Comparison of ENCODE assay signal across 10 mouse cellular contexts in genomic region chr11:102339195-102339594, GRCm38 (mm10). TPM values are rescaled to one million over a fixed set of nuclear protein-coding genes. Genes with fewer than 3 reads are reported as not detected.
A peak's percentile ranks its signal among the peaks of the same experiment; 100 is the strongest.
DNase-seq lines count a peak whose midpoint lies in the region; ATAC-seq lines count a peak whose summit lies in the region.
"Had no signal": no experiment of that assay in that cellular context is flagged by ENCODE, and none has a peak within 500 bp of the region (broad histone marks: within the 10 kb centered on the region; RNA-seq: fewer than 3 reads in every experiment).

No protein-coding gene starts in this region.

- H3K27ac ChIP-seq in kidney, embryonic 14.5 days (ENCODE audit: low read depth, low read length), result no peak overlapping the region
- peak overlapping the region; percentile 78 for H3K27ac ChIP-seq in lung, embryonic 16.5 days (ENCODE audit: low read length)
- H3K27ac ChIP-seq: neural tube, embryonic 12.5 days had no signal

- H3K9me3 ChIP-seq in kidney, embryonic 14.5 days (ENCODE audit: control insufficient read depth, low read length), result no peaks in the 10 kb centered on the region
- no peaks in the 10 kb centered on the region for H3K9me3 ChIP-seq in lung, embryonic 16.5 days (ENCODE audit: control insufficient read depth, low read length)
- H3K9me3 ChIP-seq: neural tube, embryonic 12.5 days had no signal

- ATAC-seq in kidney, embryonic 14.5 days (ENCODE audit: low FRiP score, low TSS enrichment), result no peak
- peak; percentile 90 for ATAC-seq in lung, embryonic 16.5 days (ENCODE audit: low read depth)

- H3K4me2 ChIP-seq in kidney, embryonic 14.5 days (replicated peaks; ENCODE audit: low read depth, low read length), result no peak overlapping the region
- H3K4me2 ChIP-seq in lung, embryonic 16.5 days (ENCODE audit: low read depth, low read length), result no peak overlapping the region
- H3K4me2 ChIP-seq: neural tube, embryonic 12.5 days had no signal

- WGBS in kidney, embryonic 14.5 days, result 87% methylated on average over 11 of the region's 11 CpGs
- WGBS in lung, embryonic 16.5 days, result 38% methylated on average over 11 of the region's 11 CpGs

- no peak overlapping the region for H3K9ac ChIP-seq in kidney, embryonic 14.5 days (ENCODE audit: low read depth, low read length)
- no peak overlapping the region for H3K9ac ChIP-seq in lung, embryonic 16.5 days (ENCODE audit: low read length)
- H3K9ac ChIP-seq: neural tube, embryonic 12.5 days had no signal

- no peaks in the 10 kb centered on the region for H3K36me3 ChIP-seq in kidney, embryonic 14.5 days (ENCODE audit: control insufficient read depth, insufficient read depth, low read length)
- no peaks in the 10 kb centered on the region for H3K36me3 ChIP-seq in lung, embryonic 16.5 days (ENCODE audit: control insufficient read depth, insufficient read depth, low read length)
- H3K36me3 ChIP-seq: neural tube, embryonic 12.5 days had no signal

- peak; percentile 34 for DNase-seq in adrenal gland, postnatal 25 days
- no peak for DNase-seq in adrenal gland, adult 2 months
- DNase-seq in kidney, adult 18-20 months, result peak; percentile 55
- DNase-seq in cerebellum, postnatal 10 days, result peak; percentile 88 to 93
- no peak for DNase-seq in gastrocnemius, adult 18-20 months (ENCODE audit: low spot score)
- DNase-seq in layer of hippocampus, postnatal 25 days (ENCODE audit: extremely low spot score in 1 of 2, low spot score in 1 of 2), result no peak
- DNase-seq: embryo, embryonic 11 days had no signal

- H3K4me1 ChIP-seq in kidney, embryonic 14.5 days (ENCODE audit: control insufficient read depth, insufficient read depth, low read length), result no peaks in the 10 kb centered on the region
- H3K4me1 ChIP-seq in lung, embryonic 16.5 days (replicated peaks; ENCODE audit: control insufficient read depth, insufficient read depth, low read length), result peaks cover 19% of the 10 kb centered on the region

- no peak overlapping the region for H3K4me3 ChIP-seq in kidney, embryonic 14.5 days (ENCODE audit: low read length)
- no peak overlapping the region for H3K4me3 ChIP-seq in lung, embryonic 16.5 days (ENCODE audit: low read length)
- H3K4me3 ChIP-seq: neural tube, embryonic 12.5 days had no signal

- no peaks in the 10 kb centered on the region for H3K27me3 ChIP-seq in kidney, embryonic 14.5 days (ENCODE audit: control insufficient read depth, insufficient read depth, low read length)
- H3K27me3 ChIP-seq in lung, embryonic 16.5 days (ENCODE audit: control insufficient read depth, insufficient read depth, low read depth, low read length), result no peaks in the 10 kb centered on the region
- H3K27me3 ChIP-seq: neural tube, embryonic 12.5 days had no signal

RNA-seq across cellular contexts. Expression of gene Ubtf, which starts 19.7 kb away (rescaled TPM):
- total RNA-seq in adrenal gland, postnatal 25 days (2021), result 113 and 116 TPM in 2 replicates
- 100 to 1,000 TPM in 1 of 2 experiments, 10 to 100 TPM in 1; 95.9 to 110 TPM for total RNA-seq in adrenal gland, adult 2 months (2021)
- polyA plus RNA-seq in adrenal gland, adult 2 months (2012; rRNA removed), result 24.2 and 25.4 TPM in 2 replicates
- 86.5 and 105 TPM in 2 replicates for polyA plus RNA-seq in kidney, embryonic 14.5 days (2014; fragmentation: Nextera tagmentation; extraction: Ambion mirVana)
- polyA plus RNA-seq in lung, embryonic 16.5 days (2015; fragmentation: Nextera tagmentation; extraction: Ambion mirVana), result 69.6 and 73.0 TPM in 2 replicates
- total RNA-seq in gastrocnemius, adult 18-20 months (2021), result 10 to 100 TPM; 35.4 to 42.6 TPM
- total RNA-seq in layer of hippocampus, postnatal 25 days (2021), result 100 to 1,000 TPM; 123 to 134 TPM

RNA-seq across cellular contexts. Expression of gene Slc4a1, which starts 26.8 kb away (rescaled TPM):
- total RNA-seq in adrenal gland, postnatal 25 days (2021), result 1.0 and 1.8 TPM in 2 replicates
- total RNA-seq in adrenal gland, adult 2 months (2021), result under 1 TPM; 0.35 to 0.49 TPM
- polyA plus RNA-seq in adrenal gland, adult 2 months (2012; rRNA removed), result 0.02 TPM in 1 of 2 replicates, not detected in the other
- polyA plus RNA-seq in kidney, embryonic 14.5 days (2014; fragmentation: Nextera tagmentation; extraction: Ambion mirVana), result 3.0 and 3.3 TPM in 2 replicates
- polyA plus RNA-seq in lung, embryonic 16.5 days (2015; fragmentation: Nextera tagmentation; extraction: Ambion mirVana), result 8.9 and 18.2 TPM in 2 replicates
- total RNA-seq in gastrocnemius, adult 18-20 months (2021), result under 1 TPM in 1 of 2 experiments, not detected in 1; 0.07 TPM
- total RNA-seq in layer of hippocampus, postnatal 25 days (2021), result under 1 TPM; 0.31 to 0.81 TPM

RNA-seq across cellular contexts. Expression of gene Atxn7l3, which starts 42.8 kb away (rescaled TPM):
- total RNA-seq in adrenal gland, postnatal 25 days (2021), result 53.6 and 62.4 TPM in 2 replicates
- total RNA-seq in adrenal gland, adult 2 months (2021), result 10 to 100 TPM; 44.2 to 45.1 TPM
- polyA plus RNA-seq in adrenal gland, adult 2 months (2012; rRNA removed), result 43.2 and 46.5 TPM in 2 replicates
- polyA plus RNA-seq in kidney, embryonic 14.5 days (2014; fragmentation: Nextera tagmentation; extraction: Ambion mirVana), result 15.2 and 18.6 TPM in 2 replicates
- 11.1 and 11.6 TPM in 2 replicates for polyA plus RNA-seq in lung, embryonic 16.5 days (2015; fragmentation: Nextera tagmentation; extraction: Ambion mirVana)
- 10 to 100 TPM in 1 of 2 experiments, 1 to 10 TPM in 1; 9.3 to 13.0 TPM for total RNA-seq in gastrocnemius, adult 18-20 months (2021)
- 100 to 1,000 TPM; 166 to 174 TPM for total RNA-seq in layer of hippocampus, postnatal 25 days (2021)

RNA-seq across cellular contexts. Expression of gene Rundc3a, which starts 54.0 kb away (rescaled TPM):
- 24.4 and 39.7 TPM in 2 replicates for total RNA-seq in adrenal gland, postnatal 25 days (2021)
- total RNA-seq in adrenal gland, adult 2 months (2021), result 10 to 100 TPM; 36.8 to 51.7 TPM
- 46.3 and 77.5 TPM in 2 replicates for polyA plus RNA-seq in adrenal gland, adult 2 months (2012; rRNA removed)
- polyA plus RNA-seq in kidney, embryonic 14.5 days (2014; fragmentation: Nextera tagmentation; extraction: Ambion mirVana), result 1.7 and 1.9 TPM in 2 replicates
- 1.8 and 2.9 TPM in 2 replicates for polyA plus RNA-seq in lung, embryonic 16.5 days (2015; fragmentation: Nextera tagmentation; extraction: Ambion mirVana)
- not detected for total RNA-seq in gastrocnemius, adult 18-20 months (2021)
- 100 to 1,000 TPM; 442 to 490 TPM for total RNA-seq in layer of hippocampus, postnatal 25 days (2021)

RNA-seq across cellular contexts. Expression of gene Tmub2, which starts 54.5 kb away (rescaled TPM):
- 50.6 and 63.0 TPM in 2 replicates for total RNA-seq in adrenal gland, postnatal 25 days (2021)
- total RNA-seq in adrenal gland, adult 2 months (2021), result 10 to 100 TPM; 57.2 to 59.4 TPM
- polyA plus RNA-seq in adrenal gland, adult 2 months (2012; rRNA removed), result 55.8 and 58.9 TPM in 2 replicates
- polyA plus RNA-seq in kidney, embryonic 14.5 days (2014; fragmentation: Nextera tagmentation; extraction: Ambion mirVana), result 41.6 and 54.2 TPM in 2 replicates
- 52.8 and 60.2 TPM in 2 replicates for polyA plus RNA-seq in lung, embryonic 16.5 days (2015; fragmentation: Nextera tagmentation; extraction: Ambion mirVana)
- total RNA-seq in gastrocnemius, adult 18-20 months (2021), result 10 to 100 TPM; 14.6 to 15.8 TPM
- total RNA-seq in layer of hippocampus, postnatal 25 days (2021), result 10 to 100 TPM; 64.7 to 71.7 TPM

Comparison
In these comparisons a context has a peak if more than half of its experiments do, and no peak if none do; other contexts are left out.
1. DNase-seq: peak in adrenal gland, postnatal 25 days (single experiment), kidney, adult 18-20 months (single experiment) and cerebellum, postnatal 10 days (2 of 2); none in adrenal gland, adult 2 months (single experiment), gastrocnemius, adult 18-20 months (single experiment) and layer of hippocampus, postnatal 25 days (0 of 2).